Mouse (Mus musculus) forebrain, embryonic 14.5 days (tissue): ENCODE results near the gene C2cd5. TPM values are rescaled to one million over a fixed set of nuclear protein-coding genes. Genes with fewer than 3 reads are reported as not detected.

Source experiments
- ATAC-seq: fragments of 200-750 bp; cut with Nextera tagmentation; 2 replicates; pipeline ENCODE4 v1.8.0; 2017; ENCODE audit warnings: mild to moderate bottlenecking, moderate library complexity
- DNase-seq: peaks from one replicate; pipeline ENCODE4 v3.0.0-alpha.2; 2015; ENCODE audit warnings: low spot score
- H3K27ac ChIP-seq: fragments of 300-500 bp; sonication (generic); 2 replicates; pipeline ENCODE4 v1.5.1; 2014; ENCODE audit warnings: low read depth, mild to moderate bottlenecking, control low read depth, low read length, moderate library complexity
- H3K27me3 ChIP-seq: fragments of 300-500 bp; sonication (generic); replicated peaks from 2 replicates; pipeline ENCODE4 v1.6.1; 2014; ENCODE audit warnings: low read length, control low read depth, mixed read lengths; ENCODE audit not compliant: control insufficient read depth, insufficient read depth
- H3K36me3 ChIP-seq: fragments of 300-500 bp; sonication (generic); 2 replicates; pipeline ENCODE4 v1.6.1; 2014; ENCODE audit warnings: low read length, control low read depth; ENCODE audit not compliant: control insufficient read depth, insufficient read depth
- H3K4me1 ChIP-seq: fragments of 300-500 bp; sonication (generic); 2 replicates; pipeline ENCODE4 v1.6.1; 2014; ENCODE audit warnings: antibody characterized with exemption, low read length, control low read depth; ENCODE audit not compliant: control insufficient read depth, insufficient read depth
- H3K4me2 ChIP-seq: fragments of 300-500 bp; sonication (generic); 2 replicates; pipeline ENCODE4 v1.6.1; 2014; ENCODE audit warnings: mild to moderate bottlenecking, control low read depth, low read length
- H3K4me3 ChIP-seq: fragments of 300-500 bp; sonication (generic); 2 replicates; pipeline ENCODE4 v1.5.1; 2014; ENCODE audit warnings: low read depth, low read length, control low read depth
- H3K9ac ChIP-seq: fragments of 300-500 bp; sonication (generic); 2 replicates; pipeline ENCODE4 v1.6.1; 2014; ENCODE audit warnings: mild to moderate bottlenecking, low read length, control low read depth, moderate library complexity
- H3K9me3 ChIP-seq: fragments of 300-500 bp; sonication (generic); replicated peaks from 2 replicates; pipeline ENCODE4 v1.6.1; 2016; ENCODE audit warnings: low read length, control low read depth, mixed read lengths; ENCODE audit not compliant: control insufficient read depth
- WGBS: fragments of 180-500 bp; shearing (Covaris S2); extraction: QIAGEN DNeasy Blood & Tissue Kit; methylation state at CpG from one replicate; pipeline ENCODE4 v1.1.7; 2014; 5-methylcytosine and 5-hydroxymethylcytosine counted together
- polyA plus RNA-seq: library from polyadenylated mRNA; unstranded; fragments of >200 nt; fragmentation: Nextera tagmentation; extraction: Ambion mirVana; gene quantifications from 2 replicates; pipeline ENCODE4 v1.2.1, GENCODE M21; 2014

Gene C2cd5
- polyA plus RNA-seq, 1 experiment from 2014 or later: 23.3 TPM

DNA sequence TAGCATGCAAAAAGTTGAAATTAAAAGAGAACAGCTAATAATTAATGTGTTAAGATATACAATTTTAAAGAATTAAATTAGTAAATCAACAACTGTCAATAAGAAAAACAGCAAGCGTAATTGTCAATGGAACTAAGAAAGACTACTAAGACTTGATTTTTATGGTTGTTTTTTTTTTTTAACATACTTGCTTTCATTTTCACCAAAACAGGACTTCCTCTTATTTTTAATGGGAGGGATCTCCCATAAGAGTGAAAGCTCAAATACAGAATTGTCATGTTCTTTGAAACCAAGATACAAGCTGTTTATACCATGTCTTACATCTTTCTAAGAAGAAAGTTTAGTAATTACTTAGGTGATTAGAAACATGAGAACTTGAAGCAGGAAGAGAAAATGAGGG lies 26.0 kb downstream of the C2cd5 start:
- no peak overlapping the region for H3K27ac ChIP-seq
- no peak overlapping the region for H3K9ac ChIP-seq
- H3K36me3 ChIP-seq: peaks cover 64% of the 10 kb centered on the region
- DNase-seq (no peak), ATAC-seq (no peak)
- H3K4me1 ChIP-seq: no peaks in the 10 kb centered on the region
- H3K27me3 ChIP-seq: no peaks in the 10 kb centered on the region
- no peak overlapping the region for H3K4me3 ChIP-seq
- H3K9me3 ChIP-seq: no peaks in the 10 kb centered on the region
- no peak overlapping the region for H3K4me2 ChIP-seq
- WGBS: 95% methylated on average over 1 of the region's 1 CpGs

DNA sequence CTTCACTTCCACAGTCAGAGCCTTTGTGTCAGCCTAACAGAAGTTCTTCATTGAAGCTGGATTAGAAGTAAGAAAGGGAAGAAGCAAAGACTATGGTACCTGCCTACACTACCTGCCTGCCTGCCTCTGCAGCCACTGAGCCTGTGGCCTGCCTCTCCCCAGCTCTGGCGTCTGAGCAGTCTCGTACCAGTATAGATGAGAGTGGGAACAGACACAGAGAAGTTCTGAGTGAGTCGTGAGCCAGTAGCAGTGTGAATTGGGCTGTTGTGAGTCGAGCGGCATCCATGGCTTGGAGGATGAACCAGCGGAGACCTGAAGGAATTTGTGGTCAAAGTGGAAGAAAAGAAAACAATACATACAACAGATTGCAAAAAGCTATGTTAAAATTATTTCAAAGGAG lies 26.5 kb downstream of the C2cd5 start:
- WGBS: 89% methylated on average over 6 of the region's 6 CpGs
- Histone ChIP-seq H3K27ac (no peak overlapping the region), H3K36me3 (peaks cover 60% of the 10 kb centered on the region), H3K4me1 (no peaks in the 10 kb centered on the region), H3K9me3 (no peaks in the 10 kb centered on the region), H3K9ac (no peak overlapping the region), H3K4me2 (no peak overlapping the region), H3K27me3 (no peaks in the 10 kb centered on the region), H3K4me3 (no peak overlapping the region)
- DNase-seq (no peak), ATAC-seq (no peak)

DNA sequence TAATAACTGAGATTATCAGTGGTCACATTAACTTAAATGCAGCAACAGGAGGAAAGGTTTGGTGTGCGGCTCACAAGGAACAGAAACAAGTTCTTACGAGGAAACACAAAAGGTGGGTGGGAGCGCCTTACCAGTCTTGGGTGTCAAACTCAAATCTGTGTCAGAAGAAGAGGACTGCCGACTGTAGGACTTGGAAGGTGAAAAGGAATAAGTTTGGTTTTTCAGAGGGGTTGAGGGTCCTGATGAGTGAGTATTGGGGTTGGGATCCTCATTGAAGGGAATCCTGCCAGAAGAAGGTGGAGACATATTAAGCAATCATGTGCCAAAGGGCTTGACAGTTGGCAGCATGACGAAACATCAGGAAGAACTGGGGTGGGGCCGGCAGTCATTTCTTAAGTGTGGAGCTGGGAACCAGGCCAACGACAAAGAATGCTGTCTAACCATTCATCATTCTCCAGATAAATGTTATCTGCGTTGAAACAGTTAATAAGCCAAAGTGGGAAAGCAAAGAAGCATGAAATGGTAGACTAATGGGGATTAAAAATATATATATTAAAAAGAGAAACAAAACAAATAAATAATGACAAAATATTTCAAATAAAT lies 27.4 kb downstream of the C2cd5 start:
- no peaks in the 10 kb centered on the region for H3K27me3 ChIP-seq
- H3K4me2 ChIP-seq: no peak overlapping the region
- no peak overlapping the region for H3K9ac ChIP-seq
- no peaks in the 10 kb centered on the region for H3K9me3 ChIP-seq
- H3K4me1 ChIP-seq: no peaks in the 10 kb centered on the region
- peaks cover 56% of the 10 kb centered on the region for H3K36me3 ChIP-seq
- no peak overlapping the region for H3K4me3 ChIP-seq
- ATAC-seq (no peak), DNase-seq (peak; percentile 10)
- WGBS: 62% methylated on average over 8 of the region's 8 CpGs
- H3K27ac ChIP-seq: no peak overlapping the region

DNA sequence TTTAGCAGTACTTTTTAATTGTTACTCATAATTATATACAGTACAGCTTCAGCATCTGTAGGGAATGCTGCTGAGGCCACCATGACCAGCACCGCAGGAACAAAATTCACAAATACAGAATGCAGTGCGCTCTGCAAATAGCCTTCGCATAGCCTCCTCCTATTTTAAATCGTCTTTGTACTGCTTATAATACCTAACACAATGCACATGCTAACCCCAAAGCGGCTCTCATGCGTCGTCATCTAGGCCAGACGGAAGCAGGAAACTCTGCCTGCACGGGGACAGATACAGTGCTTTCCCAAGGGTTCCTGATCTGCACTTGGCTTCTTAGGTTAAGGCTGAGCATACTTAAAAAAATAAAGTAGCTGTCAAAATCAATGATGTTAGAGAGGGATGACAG lies 29.2 kb downstream of the C2cd5 start:
- no peak for ATAC-seq
- no peak overlapping the region for H3K4me3 ChIP-seq
- H3K27me3 ChIP-seq: no peaks in the 10 kb centered on the region
- H3K9me3 ChIP-seq: no peaks in the 10 kb centered on the region
- no peaks in the 10 kb centered on the region for H3K4me1 ChIP-seq
- no peak for DNase-seq
- no peak overlapping the region for H3K4me2 ChIP-seq
- H3K36me3 ChIP-seq: peaks cover 47% of the 10 kb centered on the region
- H3K27ac ChIP-seq: no peak overlapping the region
- no peak overlapping the region for H3K9ac ChIP-seq
- 77% methylated on average over 9 of the region's 9 CpGs for WGBS

DNA sequence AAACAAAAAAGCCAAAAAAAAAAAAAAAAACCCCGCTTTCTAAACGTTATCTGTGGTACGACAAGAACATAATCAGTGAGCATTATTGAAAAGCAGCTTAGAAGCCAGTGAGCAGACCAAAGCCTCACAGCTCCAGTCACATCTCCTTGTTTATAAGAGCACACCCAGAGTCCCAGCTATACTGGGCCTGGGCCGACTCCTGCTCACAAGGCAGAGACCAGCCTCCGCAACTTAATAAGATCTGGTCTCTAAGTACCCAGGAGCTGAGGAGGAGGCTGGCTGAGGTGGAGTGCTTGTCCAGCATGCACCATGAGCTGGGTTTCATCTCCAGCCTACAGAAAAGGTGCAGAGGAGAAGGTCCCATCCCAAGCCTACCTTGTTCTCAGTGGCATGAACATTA lies 29.9 kb downstream of the C2cd5 start:
- no peaks in the 10 kb centered on the region for H3K9me3 ChIP-seq
- 87% methylated on average over 5 of the region's 5 CpGs for WGBS

DNA sequence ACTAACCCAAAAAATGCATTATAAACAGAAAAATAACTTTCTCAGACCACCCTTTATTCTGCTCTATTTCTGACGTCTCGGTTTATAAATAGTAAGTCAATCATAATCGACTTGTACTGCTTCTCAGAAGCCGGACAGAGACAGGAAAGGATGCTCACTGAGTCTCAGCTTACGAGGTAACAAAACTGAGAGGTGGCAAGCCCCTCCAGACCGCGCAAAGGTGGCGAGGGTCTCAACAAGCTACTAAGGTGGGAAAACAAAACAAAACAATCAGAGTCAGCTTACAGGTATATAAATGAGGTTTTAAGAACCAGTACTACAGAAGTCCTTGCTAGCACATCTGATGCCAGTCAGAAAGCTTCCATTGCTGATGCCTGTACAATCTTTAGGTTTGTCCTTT lies 30.3 kb downstream of the C2cd5 start:
- no peaks in the 10 kb centered on the region for H3K4me1 ChIP-seq
- H3K9me3 ChIP-seq: no peaks in the 10 kb centered on the region
- no peaks in the 10 kb centered on the region for H3K27me3 ChIP-seq
- H3K4me2 ChIP-seq: no peak overlapping the region
- H3K4me3 ChIP-seq: no peak overlapping the region
- no peak overlapping the region for H3K27ac ChIP-seq
- H3K9ac ChIP-seq: no peak overlapping the region
- peaks cover 39% of the 10 kb centered on the region for H3K36me3 ChIP-seq
- no peak for DNase-seq
- no peak for ATAC-seq
- 91% methylated on average over 8 of the region's 8 CpGs for WGBS

More for the DNA sequence above, 29.9 kb downstream of the C2cd5 start:
- H3K9ac ChIP-seq: no peak overlapping the region
- no peaks in the 10 kb centered on the region for H3K4me1 ChIP-seq
- H3K4me2 ChIP-seq: no peak overlapping the region
- H3K36me3 ChIP-seq: peaks cover 40% of the 10 kb centered on the region
- DNase-seq (no peak), ATAC-seq (no peak)
- no peaks in the 10 kb centered on the region for H3K27me3 ChIP-seq
- H3K27ac ChIP-seq: no peak overlapping the region
- H3K4me3 ChIP-seq: no peak overlapping the region

DNA sequence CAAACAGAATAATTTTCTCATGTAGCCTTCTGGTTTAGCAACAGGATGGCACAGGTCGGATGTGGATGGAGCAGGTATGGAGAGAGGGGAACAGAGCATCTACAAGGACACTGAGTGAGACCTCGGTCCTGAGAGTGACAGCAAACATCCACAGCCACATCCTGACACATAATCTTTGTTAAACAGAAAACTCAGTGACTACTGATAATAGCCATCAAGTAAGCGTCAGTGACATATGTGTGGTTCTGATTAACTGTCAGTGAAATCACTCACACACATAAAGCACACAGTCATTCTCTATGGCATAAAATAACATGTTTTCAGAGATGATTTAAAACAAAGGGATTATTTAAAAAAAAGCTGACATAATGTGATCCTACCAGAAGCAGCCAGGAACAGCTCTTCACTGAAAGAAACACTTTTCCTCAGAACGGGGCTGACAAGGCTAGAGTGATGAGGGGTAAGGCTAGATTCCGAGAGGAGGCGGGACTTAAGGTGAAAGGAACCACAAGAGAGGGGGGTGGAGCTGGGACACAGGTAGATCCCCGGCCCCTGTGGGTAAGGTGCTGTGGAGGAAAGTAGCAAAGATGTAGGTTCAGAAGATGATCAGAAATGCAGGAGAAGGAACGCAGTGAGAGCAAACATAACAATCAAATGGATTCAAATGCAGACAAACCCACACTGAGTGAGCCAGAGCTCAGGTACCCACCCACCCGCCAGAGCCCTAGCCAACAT lies 31.6 kb downstream of the C2cd5 start:
- H3K27ac ChIP-seq: no peak overlapping the region
- H3K4me3 ChIP-seq: no peak overlapping the region
- WGBS: 83% methylated on average over 9 of the region's 9 CpGs
- ATAC-seq (no peak), DNase-seq (no peak)
- H3K36me3 ChIP-seq: peaks cover 31% of the 10 kb centered on the region
- no peaks in the 10 kb centered on the region for H3K27me3 ChIP-seq
- no peaks in the 10 kb centered on the region for H3K9me3 ChIP-seq
- H3K9ac ChIP-seq: no peak overlapping the region
- H3K4me2 ChIP-seq: no peak overlapping the region
- H3K4me1 ChIP-seq: no peaks in the 10 kb centered on the region

DNA sequence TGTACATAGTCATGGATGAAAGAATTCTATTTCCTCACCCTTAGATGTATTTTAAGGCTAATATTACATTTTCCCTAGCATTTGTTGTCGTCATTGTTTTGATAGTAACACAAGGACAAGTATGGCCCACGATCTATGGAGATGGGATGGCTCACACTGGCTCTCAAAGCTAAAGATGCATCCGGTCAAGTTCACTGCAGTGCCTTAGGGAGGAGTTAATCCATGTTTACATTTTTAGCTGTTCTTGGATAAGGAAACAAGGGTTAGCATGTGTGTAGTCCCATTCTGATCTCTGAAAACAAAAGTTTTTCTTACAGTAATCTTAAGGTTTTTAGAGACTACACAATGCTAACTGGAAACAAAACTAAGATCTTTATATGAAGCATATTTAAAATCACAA lies 32.3 kb downstream of the C2cd5 start:
- ATAC-seq (no peak), DNase-seq (no peak)
- no peak overlapping the region for H3K27ac ChIP-seq
- no peak overlapping the region for H3K9ac ChIP-seq
- no peak overlapping the region for H3K4me2 ChIP-seq
- no peaks in the 10 kb centered on the region for H3K27me3 ChIP-seq
- 94% methylated on average over 3 of the region's 3 CpGs for WGBS
- no peak overlapping the region for H3K4me3 ChIP-seq
- no peaks in the 10 kb centered on the region for H3K9me3 ChIP-seq
- H3K36me3 ChIP-seq: peaks cover 26% of the 10 kb centered on the region
- H3K4me1 ChIP-seq: no peaks in the 10 kb centered on the region

DNA sequence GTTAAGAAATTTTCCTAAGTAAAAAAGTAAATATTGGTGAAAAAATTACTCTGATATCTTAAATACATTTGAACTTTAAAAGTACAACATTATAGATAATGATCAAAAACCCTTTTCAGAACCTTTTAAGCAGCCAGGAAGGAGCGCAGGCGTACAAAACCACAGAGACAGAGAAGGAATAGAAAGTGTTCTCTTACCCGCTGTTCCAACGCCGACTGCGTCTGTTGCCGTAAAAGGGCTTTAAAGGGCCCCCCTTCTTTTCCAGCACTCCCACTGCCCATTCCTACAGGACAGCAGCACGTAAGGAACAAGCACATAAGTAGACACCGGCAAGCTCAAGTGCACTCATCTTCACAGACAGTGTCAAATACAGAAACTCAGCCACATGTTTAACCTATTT lies 33.1 kb downstream of the C2cd5 start:
- WGBS: 92% methylated on average over 9 of the region's 9 CpGs
- ATAC-seq (no peak), DNase-seq (no peak)
- Histone ChIP-seq H3K4me2 (no peak overlapping the region), H3K4me3 (no peak overlapping the region), H3K27me3 (no peaks in the 10 kb centered on the region), H3K4me1 (no peaks in the 10 kb centered on the region), H3K27ac (no peak overlapping the region), H3K36me3 (peaks cover 20% of the 10 kb centered on the region), H3K9ac (no peak overlapping the region), H3K9me3 (no peaks in the 10 kb centered on the region)
